Mouse (Mus musculus) lung, adult 2 months (tissue): ENCODE results near the gene Ubash3b.

Source experiments
- CTCF ChIP-seq: fragments of 200-500 bp; IDR thresholded peaks from 2 replicates; pipeline ENCODE4 v1.5.1; 2011; ENCODE audit warnings: mild to moderate bottlenecking, low read length, control low read depth; ENCODE audit not compliant: insufficient read depth
- POLR2A ChIP-seq: fragments of 200-500 bp; IDR thresholded peaks from 2 replicates; pipeline ENCODE4 v1.6.1; 2011; ENCODE audit warnings: low read depth, mild to moderate bottlenecking, control low read depth, low read length, borderline replicate concordance; ENCODE audit errors: extremely low read depth

- no peak for TF ChIP-seq POLR2A
- TF ChIP-seq CTCF = no peak
Measured at GRCm38 (mm10) chr9:41157872-41158567, 3.5 kb downstream of the Ubash3b start.
